Mouse (Mus musculus) ES-Bruce4 (cell line): ENCODE results near the gene Clasp1. TPM values are rescaled to one million over a fixed set of nuclear protein-coding genes. Genes with fewer than 3 reads are reported as not detected.

Experiments
- H3K27ac ChIP-seq: 2 replicates; pipeline ENCODE4 v1.5.1; 2012; ENCODE audit warnings: low read length, inconsistent platforms; ENCODE audit not compliant: insufficient read depth
- H3K27me3 ChIP-seq: 2 replicates; pipeline ENCODE4 v1.6.1; 2012; ENCODE audit warnings: mild to moderate bottlenecking, low read length, inconsistent platforms; ENCODE audit not compliant: control insufficient read depth, poor library complexity, insufficient read depth, severe bottlenecking
- H3K36me3 ChIP-seq: 2 replicates; pipeline ENCODE4 v1.6.1; 2012; ENCODE audit warnings: inconsistent platforms, mild to moderate bottlenecking, low read length, moderate library complexity; ENCODE audit not compliant: control insufficient read depth, poor library complexity, insufficient read depth, severe bottlenecking
- H3K4me1 ChIP-seq: one replicate; pipeline ENCODE4 v1.8.1; 2011; ENCODE audit warnings: low read length; ENCODE audit not compliant: control insufficient read depth, insufficient read depth
- H3K4me3 ChIP-seq: 2 replicates; pipeline ENCODE4 v1.5.1; 2011; ENCODE audit warnings: low read depth, mild to moderate bottlenecking, low read length
- H3K9ac ChIP-seq: 2 replicates; pipeline ENCODE4 v1.6.1; 2012; ENCODE audit warnings: low read depth, mild to moderate bottlenecking, inconsistent platforms; ENCODE audit not compliant: poor library complexity, severe bottlenecking
- H3K9me3 ChIP-seq: replicated peaks from 2 replicates; pipeline ENCODE4 v1.6.1; 2012; ENCODE audit warnings: mild to moderate bottlenecking, low read length, inconsistent platforms; ENCODE audit not compliant: control insufficient read depth, poor library complexity, insufficient read depth, severe bottlenecking
- CTCF ChIP-seq: IDR thresholded peaks from one replicate; pipeline ENCODE4 v1.8.1; 2011; ENCODE audit warnings: low read depth, low read length
- EP300 ChIP-seq: IDR thresholded peaks from 2 replicates; pipeline ENCODE4 v1.6.1; 2011; ENCODE audit warnings: low read depth, low read length; ENCODE audit not compliant: insufficient read depth
- POLR2A ChIP-seq: IDR thresholded peaks from one replicate; pipeline ENCODE4 v1.8.1; 2011; ENCODE audit warnings: low read length; ENCODE audit not compliant: insufficient read depth
- polyA plus RNA-seq: library from polyadenylated mRNA; stranded (reverse); fragments of >200 nt; gene quantifications from 2 replicates; pipeline ENCODE4 v1.2.4, GENCODE M21; 2011; ENCODE audit warnings: low read depth; ENCODE audit not compliant: missing spikeins, insufficient read depth, insufficient read length

Clasp1 gene
- polyA plus RNA-seq, 1 experiment = 81.0 TPM

DNA sequence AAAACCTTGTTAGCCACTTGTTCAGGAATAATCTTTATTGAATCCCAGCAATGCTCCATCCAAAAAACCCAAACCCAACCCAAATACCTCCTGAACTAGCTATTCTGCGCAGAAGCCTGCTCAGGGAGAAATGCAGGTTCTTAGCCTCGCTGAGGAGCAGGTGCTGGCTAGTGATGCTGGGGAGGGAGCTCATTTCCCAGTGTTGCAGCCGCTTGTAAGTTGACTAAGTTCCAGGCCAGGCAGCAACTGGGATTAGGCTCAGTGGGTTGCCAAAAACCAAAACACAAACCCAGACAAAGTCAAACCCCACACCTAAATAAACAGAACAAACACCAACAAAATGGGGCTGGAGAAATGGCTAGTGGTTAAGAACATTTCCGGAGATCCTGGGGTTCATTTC is 20.4 kb downstream of the Clasp1 start:
- Histone ChIP-seq H3K36me3 (no peaks in the 10 kb centered on the region), H3K27ac (no peak overlapping the region), H3K27me3 (no peaks in the 10 kb centered on the region), H3K4me1 (peaks cover 4% of the 10 kb centered on the region), H3K9me3 (no peaks in the 10 kb centered on the region), H3K9ac (no peak overlapping the region), H3K4me3 (no peak overlapping the region)
- TF ChIP-seq EP300 (no peak), CTCF (no peak), POLR2A (no peak)

DNA sequence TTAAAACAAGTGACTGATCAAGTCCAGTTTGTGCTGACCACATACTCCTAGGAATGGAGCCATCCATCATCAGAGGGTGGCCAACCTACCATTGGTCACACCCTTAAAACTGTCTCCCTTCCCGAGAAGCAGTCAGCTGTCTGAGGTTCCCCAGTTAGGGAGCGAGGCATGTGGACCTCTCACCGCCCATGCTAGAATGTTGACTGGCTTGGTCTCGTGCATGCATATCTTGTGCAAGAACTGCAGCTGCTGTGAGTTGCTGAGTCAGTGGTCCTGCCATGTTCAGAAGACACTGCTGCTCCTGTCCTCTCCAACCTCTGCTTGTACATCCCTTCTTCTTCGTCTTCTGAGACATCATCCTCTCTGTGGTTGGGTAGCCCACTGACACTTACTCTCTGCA is 22.0 kb downstream of the Clasp1 start:
- no peaks in the 10 kb centered on the region for H3K36me3 ChIP-seq
- H3K9me3 ChIP-seq = no peaks in the 10 kb centered on the region
- H3K4me1 ChIP-seq = peaks cover 4% of the 10 kb centered on the region
- no peaks in the 10 kb centered on the region for H3K27me3 ChIP-seq
- no peak overlapping the region for H3K9ac ChIP-seq
- TF ChIP-seq POLR2A (no peak), CTCF (no peak)
- no peak overlapping the region for H3K4me3 ChIP-seq
- no peak overlapping the region for H3K27ac ChIP-seq

DNA sequence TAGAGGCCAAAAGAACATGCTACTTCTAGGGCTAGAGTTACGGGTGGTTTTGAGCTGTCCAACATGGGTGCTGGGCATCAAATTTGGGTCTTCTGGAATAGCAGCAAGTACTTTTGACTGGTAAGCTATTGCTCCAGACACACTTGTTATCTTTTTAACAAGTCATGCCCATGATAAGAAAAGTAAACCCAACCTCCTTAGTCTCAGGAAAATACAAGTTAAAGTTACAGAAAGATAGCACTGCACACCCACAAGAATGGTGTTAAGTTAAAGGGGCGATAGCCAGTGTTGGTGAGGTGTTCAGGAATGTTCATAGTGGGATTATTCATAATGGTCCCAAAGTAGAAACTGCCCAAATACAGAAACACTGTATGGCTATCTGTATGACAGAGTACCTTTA is 24.3 kb downstream of the Clasp1 start:
- no peak for TF ChIP-seq EP300
- TF ChIP-seq POLR2A = no peak
- no peak for TF ChIP-seq CTCF
- no peak overlapping the region for H3K27ac ChIP-seq

DNA sequence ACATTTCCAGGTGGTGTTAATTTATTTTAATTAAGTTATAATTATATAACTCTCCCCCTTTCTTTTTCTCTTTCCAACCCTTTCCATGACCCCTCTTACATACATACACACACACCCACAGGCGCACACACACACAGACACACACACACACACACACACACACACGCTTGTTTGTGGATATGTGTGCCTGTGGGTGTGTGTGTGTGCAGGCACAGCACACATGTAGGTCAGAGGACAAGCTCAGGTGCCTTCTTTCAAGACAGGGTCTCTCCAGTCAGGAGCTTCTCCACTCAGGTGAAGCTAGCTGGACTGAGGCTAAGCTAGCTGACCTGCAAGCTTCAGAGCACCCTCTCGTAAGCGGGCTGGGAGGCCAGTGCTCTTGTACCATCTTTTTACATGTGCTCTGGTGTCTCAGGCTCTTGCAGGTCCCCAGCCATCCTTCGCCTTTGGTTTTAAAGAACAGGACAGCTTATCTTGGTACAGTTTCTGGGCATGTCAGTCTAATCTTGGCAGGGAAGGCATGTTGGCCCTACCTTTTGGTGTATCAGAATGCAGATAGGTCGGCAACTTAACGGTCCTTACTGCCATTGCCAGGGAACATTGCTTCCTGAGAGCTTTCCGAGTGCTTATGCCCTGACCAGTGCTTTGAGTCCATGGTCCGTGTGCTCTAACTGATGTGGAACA is 28.3 kb downstream of the Clasp1 start:
- Histone ChIP-seq H3K27me3 (no peaks in the 10 kb centered on the region), H3K9ac (no peak overlapping the region), H3K36me3 (peaks cover 6% of the 10 kb centered on the region; the same call in 1 of the 2 replicates), H3K4me3 (no peak overlapping the region), H3K27ac (no peak overlapping the region), H3K9me3 (no peaks in the 10 kb centered on the region), H3K4me1 (no peaks in the 10 kb centered on the region)
- TF ChIP-seq CTCF = no peak
- no peak for TF ChIP-seq EP300
- TF ChIP-seq POLR2A = no peak

More for the DNA sequence above, 24.3 kb downstream of the Clasp1 start:
- Histone ChIP-seq H3K4me1 (peaks cover 4% of the 10 kb centered on the region), H3K36me3 (no peaks in the 10 kb centered on the region), H3K9ac (no peak overlapping the region), H3K4me3 (no peak overlapping the region), H3K27me3 (no peaks in the 10 kb centered on the region), H3K9me3 (no peaks in the 10 kb centered on the region)

DNA sequence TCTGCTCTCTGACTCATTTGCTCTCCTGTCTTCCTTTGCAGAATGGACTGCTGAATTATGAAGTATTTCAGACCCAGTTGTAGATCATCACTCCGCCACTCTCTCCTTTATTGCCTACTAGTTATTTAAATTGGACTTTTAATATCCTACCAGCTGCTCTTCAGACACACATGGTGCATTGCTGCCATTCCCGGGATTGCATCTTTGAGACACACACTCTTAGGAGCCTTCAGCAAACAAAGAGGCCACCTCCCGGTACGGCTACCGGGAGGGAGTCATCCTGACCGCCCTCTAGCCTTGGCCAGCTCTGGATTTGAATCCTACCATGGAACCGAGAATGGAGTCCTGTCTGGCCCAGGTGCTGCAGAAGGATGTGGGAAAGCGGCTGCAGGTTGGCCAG is 30.5 kb downstream of the Clasp1 start:
- peaks cover 6% of the 10 kb centered on the region; the same call in 1 of the 2 replicates for H3K36me3 ChIP-seq

DNA sequence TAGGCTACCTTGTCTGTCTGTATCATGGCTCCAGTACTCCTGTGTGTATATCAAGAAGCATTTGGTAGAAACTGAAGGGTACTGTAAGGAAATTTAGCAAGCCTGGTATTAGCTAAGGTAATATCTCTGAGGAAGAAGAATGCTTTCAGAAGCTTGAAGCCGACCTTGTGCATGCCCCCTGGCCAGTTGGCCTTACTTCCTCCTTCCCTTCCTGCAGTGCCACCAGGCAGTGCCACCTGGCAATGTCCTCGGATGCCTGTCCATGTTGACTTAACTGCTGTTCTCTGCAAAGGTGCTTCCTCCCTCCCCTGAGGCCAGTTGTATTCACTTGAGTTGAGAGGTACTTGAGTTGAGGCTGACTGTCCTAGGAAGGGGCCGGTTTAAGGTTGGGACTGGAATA is 32.3 kb downstream of the Clasp1 start:
- Histone ChIP-seq H3K36me3 (peaks cover 8% of the 10 kb centered on the region; the same call in 1 of the 2 replicates), H3K9me3 (no peaks in the 10 kb centered on the region), H3K27me3 (no peaks in the 10 kb centered on the region), H3K9ac (no peak overlapping the region), H3K4me3 (no peak overlapping the region), H3K4me1 (no peaks in the 10 kb centered on the region), H3K27ac (no peak overlapping the region)
- TF ChIP-seq CTCF = no peak
- no peak for TF ChIP-seq POLR2A
- TF ChIP-seq EP300 = 0 out of 2 replicates have a peak, but pooled peaks have one; percentile 35

More for the DNA sequence above, 30.5 kb downstream of the Clasp1 start:
- Histone ChIP-seq H3K27me3 (no peaks in the 10 kb centered on the region), H3K9me3 (no peaks in the 10 kb centered on the region), H3K9ac (no peak overlapping the region), H3K4me3 (no peak overlapping the region), H3K27ac (no peak overlapping the region), H3K4me1 (no peaks in the 10 kb centered on the region)
- TF ChIP-seq POLR2A (no peak), CTCF (no peak), EP300 (no peak)
